ENCODE assay signal across 8 mouse cellular contexts in the genomic region with DNA sequence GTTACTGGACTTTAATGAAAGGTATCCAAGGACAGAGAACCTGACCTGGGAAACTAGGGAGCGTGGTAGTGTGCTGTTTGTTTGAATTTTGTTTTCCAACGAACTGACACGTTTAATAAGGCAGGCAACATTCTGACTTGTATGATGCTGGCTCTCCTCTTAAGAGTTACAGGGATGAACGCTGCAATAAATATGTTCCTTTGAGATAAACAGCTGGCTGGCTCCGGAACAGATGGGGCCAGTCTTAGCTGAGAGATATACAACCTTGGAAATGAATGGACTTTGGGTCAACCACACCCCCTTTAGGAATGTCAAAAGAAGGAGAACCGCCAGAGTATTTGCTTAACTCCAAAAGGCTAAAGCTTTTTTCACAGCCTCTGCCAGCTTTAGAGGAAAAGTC. TPM values are rescaled to one million over a fixed set of nuclear protein-coding genes. Genes with fewer than 3 reads are reported as not detected.
DNase-seq lines count a peak whose midpoint lies in the region; ATAC-seq and TF ChIP-seq lines count a peak whose summit lies in the region.

No protein-coding gene starts in this region.

- 0% methylated on average over 6 of the region's 6 CpGs for WGBS in lung, embryonic 15.5 days
- 2% methylated on average over 6 of the region's 6 CpGs for WGBS in embryonic facial prominence, embryonic 11.5 days
- WGBS in hindbrain, embryonic 16.5 days = 2% methylated on average over 6 of the region's 6 CpGs
- WGBS in lung, postnatal 0 days = 1% methylated on average over 6 of the region's 6 CpGs

- DNase-seq in lung, postnatal 25 days (ENCODE audit: low spot score) = no peak
- DNase-seq in embryonic facial prominence, embryonic 11.5 days (ENCODE audit: low spot score) = peak; percentile 34
- peak; percentile 68 for DNase-seq in lung, postnatal 0 days (ENCODE audit: low spot score)
- DNase-seq in yolk sac, embryonic 10.5 days (ENCODE audit: low spot score) = peak; percentile 54
- DNase-seq in frontal cortex, postnatal 14 days (ENCODE audit: low spot score in 2 of 2) = no peak
- DNase-seq in layer of hippocampus, adult 9-11 months = no peak

- H3K9me3 ChIP-seq in lung, embryonic 15.5 days = no peaks in the 10 kb centered on the region
- no peaks in the 10 kb centered on the region for H3K9me3 ChIP-seq in embryonic facial prominence, embryonic 11.5 days (replicated peaks; ENCODE audit: control insufficient read depth, low read length)
- no peaks in the 10 kb centered on the region for H3K9me3 ChIP-seq in hindbrain, embryonic 16.5 days (ENCODE audit: control insufficient read depth, low read length)
- no peaks in the 10 kb centered on the region for H3K9me3 ChIP-seq in lung, postnatal 0 days (ENCODE audit: low read length)

- no peak for ATAC-seq in lung, embryonic 15.5 days (ENCODE audit: borderline replicate concordance, extremely low read depth, low FRiP score, low TSS enrichment)
- no peak for ATAC-seq in embryonic facial prominence, embryonic 11.5 days (replicated peaks; ENCODE audit: insufficient number of reproducible peaks, low FRiP score, low TSS enrichment, low read depth)
- no peak for ATAC-seq in hindbrain, embryonic 16.5 days
- ATAC-seq in lung, postnatal 0 days = no peak

- 0 out of 2 replicates have a peak, but pooled peaks have one; percentile 26 for TF ChIP-seq EP300 in lung, postnatal 0 days (IDR thresholded peaks at IDR 0.05)

- H3K4me1 ChIP-seq in lung, embryonic 15.5 days = peaks cover 19% of the 10 kb centered on the region
- no peaks in the 10 kb centered on the region for H3K4me1 ChIP-seq in embryonic facial prominence, embryonic 11.5 days (ENCODE audit: control insufficient read depth, insufficient read depth, low read length)
- peaks cover 31% of the 10 kb centered on the region for H3K4me1 ChIP-seq in hindbrain, embryonic 16.5 days (ENCODE audit: control insufficient read depth, insufficient read depth, low read depth, low read length)
- peaks cover 3% of the 10 kb centered on the region; the same call in 1 of the 2 replicates for H3K4me1 ChIP-seq in lung, postnatal 0 days (ENCODE audit: insufficient read depth, low read depth, low read length)

- no peak for TF ChIP-seq CTCF in lung, postnatal 0 days (IDR thresholded peaks at IDR 0.05)

- H3K4me2 ChIP-seq in lung, embryonic 15.5 days = peak overlapping the region; percentile 94
- peak overlapping the region; percentile 88 for H3K4me2 ChIP-seq in embryonic facial prominence, embryonic 11.5 days (ENCODE audit: low read depth, low read length)
- H3K4me2 ChIP-seq in hindbrain, embryonic 16.5 days (ENCODE audit: low read length) = peak overlapping the region; percentile 60
- H3K4me2 ChIP-seq in lung, postnatal 0 days (replicated peaks; ENCODE audit: low read depth, low read length) = peak overlapping the region; percentile 81

- no peaks in the 10 kb centered on the region for H3K27me3 ChIP-seq in lung, embryonic 15.5 days
- no peaks in the 10 kb centered on the region for H3K27me3 ChIP-seq in embryonic facial prominence, embryonic 11.5 days (ENCODE audit: control insufficient read depth, insufficient read depth, low read length)
- H3K27me3 ChIP-seq in hindbrain, embryonic 16.5 days (replicated peaks; ENCODE audit: control insufficient read depth, insufficient read depth, low read length) = no peaks in the 10 kb centered on the region
- H3K27me3 ChIP-seq in lung, postnatal 0 days (replicated peaks; ENCODE audit: insufficient read depth, low read length) = no peaks in the 10 kb centered on the region

- no peak overlapping the region for H3K9ac ChIP-seq in lung, embryonic 15.5 days
- H3K9ac ChIP-seq in embryonic facial prominence, embryonic 11.5 days (replicated peaks; ENCODE audit: low read length) = peak overlapping the region; percentile 14; the same call in 1 of the 2 replicates
- H3K9ac ChIP-seq in hindbrain, embryonic 16.5 days (ENCODE audit: low read depth, low read length) = peak overlapping the region; percentile 84
- 0 out of 2 replicates have a peak overlapping the region, but pooled peaks have one; percentile 41 for H3K9ac ChIP-seq in lung, postnatal 0 days (replicated peaks; ENCODE audit: low read depth)

- 0 out of 2 replicates have a peak, but pooled peaks cover 6% of the 10 kb centered on the region for H3K36me3 ChIP-seq in lung, embryonic 15.5 days
- H3K36me3 ChIP-seq in embryonic facial prominence, embryonic 11.5 days (replicated peaks; ENCODE audit: control insufficient read depth, insufficient read depth, low read depth, low read length) = no peaks in the 10 kb centered on the region
- no peaks in the 10 kb centered on the region for H3K36me3 ChIP-seq in hindbrain, embryonic 16.5 days (ENCODE audit: control insufficient read depth, insufficient read depth, low read length)
- H3K36me3 ChIP-seq in lung, postnatal 0 days (ENCODE audit: insufficient read depth, low read length) = no peaks in the 10 kb centered on the region

- H3K27ac ChIP-seq in lung, embryonic 15.5 days = no peak overlapping the region
- H3K27ac ChIP-seq in embryonic facial prominence, embryonic 11.5 days (replicated peaks; ENCODE audit: low read depth, low read length) = no peak overlapping the region
- peak overlapping the region; percentile 85; the same call in 1 of the 2 replicates for H3K27ac ChIP-seq in hindbrain, embryonic 16.5 days (ENCODE audit: low read depth, low read length)
- no peak overlapping the region for H3K27ac ChIP-seq in lung, postnatal 0 days (ENCODE audit: low read length)

- peak overlapping the region; percentile 69 for H3K4me3 ChIP-seq in lung, embryonic 15.5 days
- peak overlapping the region; percentile 65 for H3K4me3 ChIP-seq in embryonic facial prominence, embryonic 11.5 days (ENCODE audit: low read depth, low read length)
- peak overlapping the region; percentile 78 for H3K4me3 ChIP-seq in hindbrain, embryonic 16.5 days (ENCODE audit: low read length)
- peak overlapping the region; percentile 92 for H3K4me3 ChIP-seq in lung, postnatal 0 days (ENCODE audit: low read depth, low read length)

RNA-seq across cellular contexts. Expression of a gene that starts 1.4 kb away (rescaled TPM):
- 5.0 and 6.2 TPM in 2 replicates for polyA plus RNA-seq in lung, embryonic 15.5 days (2015; fragmentation: Nextera tagmentation; extraction: Ambion mirVana)
- 21.4 and 23.8 TPM in 2 replicates for polyA plus RNA-seq in embryonic facial prominence, embryonic 11.5 days (2014; fragmentation: Nextera tagmentation; extraction: Ambion mirVana)
- 22.1 and 24.7 TPM in 2 replicates for polyA plus RNA-seq in hindbrain, embryonic 16.5 days (2015; fragmentation: Nextera tagmentation; extraction: Ambion mirVana)
- 3.1 and 4.0 TPM in 2 replicates for polyA plus RNA-seq in lung, postnatal 0 days (2015; fragmentation: Nextera tagmentation; extraction: Ambion mirVana)

Comparison
In these comparisons a context has a peak if more than half of its experiments do, and no peak if none do; other contexts are left out.
1. DNase-seq: peak in embryonic facial prominence, embryonic 11.5 days (single experiment), lung, postnatal 0 days (single experiment) and yolk sac, embryonic 10.5 days (single experiment); none in lung, postnatal 25 days (single experiment), frontal cortex, postnatal 14 days (0 of 2) and layer of hippocampus, adult 9-11 months (single experiment).
2. Peak in every context shown above with its lines, with median percentiles within 50 percentile points of each other: H3K4me2 ChIP-seq and H3K4me3 ChIP-seq.